Mouse (Mus musculus) small intestine, adult 2 months (tissue): Measurements from ENCODE around the gene Med4. TPM values are rescaled to one million over a fixed set of nuclear protein-coding genes. Genes with fewer than 3 reads are reported as not detected.
"Not testable (repeated sequence)": the region's sequence is repeated elsewhere in the genome, so short reads cannot be mapped to it uniquely, and the experiment has no call there.

Experiments used
- H3K27ac ChIP-seq: fragments of 200-500 bp; 2 replicates; pipeline ENCODE4 v1.5.1; 2012; ENCODE audit warnings: low read depth, low read length, control low read depth, inconsistent platforms; ENCODE audit not compliant: insufficient read depth
- H3K27me3 ChIP-seq: fragments of 200-500 bp; 2 replicates; pipeline ENCODE4 v1.6.1; 2012; ENCODE audit warnings: mild to moderate bottlenecking, moderate library complexity, low read length, inconsistent platforms; ENCODE audit not compliant: control insufficient read depth, insufficient read depth
- H3K36me3 ChIP-seq: fragments of 200-500 bp; 2 replicates; pipeline ENCODE4 v1.6.1; 2012; ENCODE audit warnings: mild to moderate bottlenecking, low read length, control low read depth, inconsistent platforms; ENCODE audit not compliant: control insufficient read depth, insufficient read depth
- H3K4me1 ChIP-seq: fragments of 200-500 bp; 2 replicates; pipeline ENCODE4 v1.6.1; 2012; ENCODE audit warnings: low read length, inconsistent platforms, mixed read lengths; ENCODE audit not compliant: control insufficient read depth, insufficient read depth, insufficient read length
- H3K4me3 ChIP-seq: fragments of 200-500 bp; 2 replicates; pipeline ENCODE4 v1.5.1; 2012; ENCODE audit warnings: low read depth, mild to moderate bottlenecking, control low read depth, inconsistent platforms, low read length, moderate library complexity
- CTCF ChIP-seq: fragments of 200-500 bp; IDR thresholded peaks from 2 replicates; pipeline ENCODE4 v1.5.1; 2012; ENCODE audit warnings: low read depth, mild to moderate bottlenecking, control low read depth, inconsistent platforms, low read length, moderate library complexity, mixed read lengths; ENCODE audit not compliant: insufficient replicate concordance, insufficient read length; ENCODE audit errors: extremely low read depth
- POLR2A ChIP-seq: fragments of 200-500 bp; IDR thresholded peaks from 2 replicates; pipeline ENCODE4 v1.6.1; 2012; ENCODE audit warnings: low read depth, mild to moderate bottlenecking, control low read depth, inconsistent platforms, low read length, moderate library complexity
- WGBS: fragments of 180-500 bp; shearing (Covaris S2); methylation state at CpG from one replicate; pipeline ENCODE4 v1.1.7; 2018; 5-methylcytosine and 5-hydroxymethylcytosine counted together
- polyA plus RNA-seq: library from polyadenylated mRNA; depleted of rRNA; stranded (reverse); fragments of >200 nt; gene quantifications from 2 replicates; pipeline ENCODE4 v1.2.3, GENCODE M21; 2012

Gene Med4
- polyA plus RNA-seq, 1 experiment, result 8.7 TPM

DNA sequence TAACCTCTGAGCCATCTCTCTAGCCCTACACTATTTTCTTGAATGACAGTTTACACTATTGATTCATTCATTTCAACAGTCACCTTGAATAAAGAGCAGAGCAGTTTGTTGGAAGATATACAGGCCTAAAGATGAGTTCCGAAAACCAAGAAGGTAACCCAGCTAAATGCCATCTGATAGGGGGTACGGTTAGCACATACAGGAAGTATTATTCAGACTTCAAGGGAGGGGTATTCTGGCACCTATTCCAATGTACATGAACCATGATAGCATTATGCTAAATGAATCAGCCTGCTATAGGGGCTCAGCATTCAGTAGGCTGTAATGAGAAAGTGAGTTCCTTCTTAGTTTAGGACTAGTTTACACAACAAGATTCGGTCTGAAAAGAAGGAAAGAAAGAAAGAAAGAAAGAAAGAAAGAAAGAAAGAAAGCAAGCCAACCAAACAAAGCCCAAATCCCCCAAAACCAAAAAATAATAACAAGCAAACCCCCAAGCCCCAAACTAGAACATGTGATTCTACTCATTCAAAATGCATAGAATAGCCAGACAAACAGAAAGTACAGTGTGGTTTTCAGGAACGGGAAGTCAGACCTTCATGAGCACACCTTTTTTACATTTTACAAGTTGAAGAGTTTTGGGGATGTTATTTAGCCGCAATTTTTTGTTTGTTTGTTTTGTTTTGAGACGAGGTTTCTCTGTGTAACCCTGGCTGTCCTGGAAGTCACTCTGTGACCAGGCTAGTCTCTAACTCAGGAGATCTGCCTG is 1.0 kb upstream of the Med4 start:
- Histone ChIP-seq H3K27me3 (no peaks in the 10 kb centered on the region), H3K27ac (no peak overlapping the region), H3K36me3 (no peaks in the 10 kb centered on the region; the same call in 1 of the 2 replicates), H3K4me1 (peaks cover 5% of the 10 kb centered on the region; the same call in 1 of the 2 replicates), H3K4me3 (no peak overlapping the region)
- no peak for TF ChIP-seq CTCF
- WGBS, result 86% methylated on average over 6 of the region's 6 CpGs

GRCm38 (mm10) chr14:73524136-73524535 is 14.3 kb downstream of the Med4 start:
- no peak overlapping the region for H3K4me3 ChIP-seq
- H3K27me3 ChIP-seq, result no peaks in the 10 kb centered on the region
- TF ChIP-seq POLR2A, result no peak
- TF ChIP-seq CTCF, result no peak
- WGBS, result 69% methylated on average over 3 of the region's 3 CpGs
- no peaks in the 10 kb centered on the region for H3K36me3 ChIP-seq
- no peaks in the 10 kb centered on the region for H3K4me1 ChIP-seq
- no peak overlapping the region for H3K27ac ChIP-seq

DNA sequence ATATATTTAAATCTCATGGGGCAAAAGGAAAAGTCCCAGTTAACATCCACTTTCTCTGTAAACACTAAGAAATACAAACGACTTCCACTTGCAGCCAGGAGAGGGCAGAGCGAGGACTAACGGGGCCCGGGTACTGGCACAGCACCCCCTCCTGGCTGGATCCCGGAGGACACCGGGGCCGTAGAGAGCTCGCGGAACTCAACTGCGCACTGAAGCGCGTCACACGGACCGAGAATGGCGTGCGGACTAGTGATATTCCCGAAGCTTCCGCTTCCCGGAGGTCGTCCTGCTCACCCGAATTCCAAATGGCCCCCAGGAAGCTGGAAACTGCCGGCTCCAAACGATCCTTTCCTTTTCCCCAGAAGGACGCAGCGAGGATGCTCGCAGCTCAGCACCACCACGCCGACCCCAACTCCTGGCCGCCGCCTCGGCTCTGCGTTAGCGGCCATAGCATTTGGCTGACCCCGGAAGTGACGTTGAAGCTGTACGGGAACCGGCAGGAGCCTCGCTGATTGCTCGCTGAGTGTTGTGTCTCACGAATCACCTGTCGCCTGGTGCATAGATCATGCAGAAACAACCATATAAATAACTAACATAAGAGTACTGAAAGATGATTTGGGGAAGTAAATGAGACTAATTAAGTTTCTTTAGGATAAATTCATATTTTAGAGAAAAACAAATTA is 15.1 kb downstream of the Med4 start, which contains the start of gene Sucla2:
Gene Sucla2 (plus strand): TSS at position 554 of the 683 bp plus-strand sequence.
- H3K27me3 ChIP-seq, result no peaks in the 10 kb centered on the region
- H3K36me3 ChIP-seq, result no peaks in the 10 kb centered on the region
- H3K4me1 ChIP-seq, result no peaks in the 10 kb centered on the region
- H3K27ac ChIP-seq, result peak within 1 kb of the TSS; percentile 95
- TF ChIP-seq POLR2A (0 out of 2 replicates have a peak, but pooled peaks have one; percentile 8), CTCF (peak; percentile 100)
- under 1% methylated on average over 41 of the region's 41 CpGs for WGBS
- peak within 1 kb of the TSS; percentile 74 for H3K4me3 ChIP-seq

- not testable (repeated sequence) for H3K4me1 ChIP-seq, H3K4me3 ChIP-seq, H3K36me3 ChIP-seq, H3K27me3 ChIP-seq, H3K27ac ChIP-seq
- 88% methylated on average over 3 of the region's 3 CpGs for WGBS
Observed at GRCm38 (mm10) chr14:73528661-73529060, 18.8 kb downstream of the Med4 start.

DNA sequence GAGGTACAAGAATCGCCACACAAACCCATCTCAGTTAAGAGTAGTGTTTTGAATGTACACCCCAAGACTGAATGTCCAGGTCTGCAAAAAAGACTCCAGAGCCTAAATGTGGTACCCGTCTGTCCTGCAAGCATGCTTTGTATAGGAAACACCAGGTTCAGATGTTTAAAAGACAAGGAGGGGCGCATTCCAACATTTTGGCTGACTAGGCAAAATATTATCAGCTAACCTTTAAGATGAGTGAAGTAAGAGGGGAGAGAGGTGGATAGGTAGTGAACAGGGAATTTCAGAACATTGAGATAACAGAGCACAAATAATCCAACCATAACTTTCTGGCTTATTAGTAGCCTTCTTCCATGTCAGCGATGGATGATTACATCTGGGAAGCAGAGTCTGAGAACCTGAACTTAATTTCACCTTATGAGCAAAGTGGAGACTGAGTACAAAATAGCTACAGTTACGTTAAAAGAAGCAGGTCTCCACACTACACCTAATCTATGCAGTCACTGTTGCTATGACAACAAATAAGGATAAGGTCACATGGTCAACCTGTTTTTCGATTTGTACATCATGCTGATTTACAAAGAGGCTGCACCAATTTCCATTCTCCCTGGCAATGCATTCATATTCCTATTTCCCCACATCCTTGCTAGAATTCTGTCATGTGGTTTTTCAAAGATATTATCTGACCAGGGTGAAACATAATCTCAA is 24.1 kb downstream of the Med4 start:
- Histone ChIP-seq H3K36me3 (no peaks in the 10 kb centered on the region), H3K4me3 (no peak overlapping the region), H3K27ac (no peak overlapping the region), H3K27me3 (no peaks in the 10 kb centered on the region), H3K4me1 (no peaks in the 10 kb centered on the region)
- TF ChIP-seq POLR2A (no peak), CTCF (no peak)
- WGBS, result 61% methylated on average over 6 of the region's 6 CpGs

DNA sequence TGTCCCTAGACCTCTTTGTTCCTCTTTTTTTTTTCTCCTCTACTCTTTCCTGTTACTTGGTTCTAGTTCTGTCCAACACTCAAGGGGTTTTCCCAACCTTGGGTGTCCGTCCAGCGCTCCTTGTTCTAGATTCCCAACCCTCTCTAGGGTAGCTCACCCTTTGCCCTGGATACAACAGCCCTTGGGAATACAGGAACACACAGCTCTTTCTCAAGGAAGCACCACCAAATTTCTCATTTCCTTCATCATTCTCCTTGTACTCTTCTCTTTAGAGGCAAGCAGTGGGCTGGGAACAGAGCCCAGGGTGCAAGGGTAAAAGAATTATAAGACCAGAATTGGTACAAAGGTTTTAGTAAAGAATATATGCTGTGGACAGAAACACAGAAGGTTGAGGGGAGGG is 25.8 kb downstream of the Med4 start:
- no peak overlapping the region for H3K4me3 ChIP-seq
- no peak for TF ChIP-seq POLR2A
- no peak for TF ChIP-seq CTCF
- no peaks in the 10 kb centered on the region for H3K4me1 ChIP-seq
- H3K36me3 ChIP-seq, result no peaks in the 10 kb centered on the region
- no peaks in the 10 kb centered on the region for H3K27me3 ChIP-seq
- 70% methylated on average over 2 of the region's 2 CpGs for whole genome bisulfite sequencing
- H3K27ac ChIP-seq, result no peak overlapping the region

DNA sequence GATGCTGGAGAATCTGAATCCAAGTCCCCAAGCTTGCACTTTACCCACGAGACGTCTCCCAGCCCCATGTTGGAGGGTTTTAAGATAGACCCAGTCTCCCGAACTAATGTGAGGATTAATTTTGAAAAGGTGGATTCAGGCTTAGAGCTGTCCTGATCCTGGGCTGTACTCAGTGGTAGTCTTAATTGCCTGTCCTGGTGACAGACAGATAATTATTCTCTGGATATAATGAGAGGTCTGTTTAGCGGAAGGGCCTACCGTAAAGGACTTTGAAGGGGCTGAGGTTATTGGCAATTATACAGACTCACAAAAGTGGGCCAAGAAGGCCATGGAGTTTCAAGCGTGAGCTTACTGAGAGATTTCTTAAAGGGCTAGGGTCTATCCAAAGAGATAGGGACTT is 34.0 kb downstream of the Med4 start:
- TF ChIP-seq POLR2A (no peak), CTCF (no peak)
- Histone ChIP-seq H3K36me3 (no peaks in the 10 kb centered on the region), H3K27ac (no peak overlapping the region), H3K4me1 (no peaks in the 10 kb centered on the region), H3K4me3 (no peak overlapping the region), H3K27me3 (no peaks in the 10 kb centered on the region)
- WGBS, result 79% methylated on average over 6 of the region's 6 CpGs
